Mouse (Mus musculus): Measurements from ENCODE around the gene Rwdd4a. TPM values are rescaled to one million over a fixed set of nuclear protein-coding genes. Genes with fewer than 3 reads are reported as not detected.

Gene Rwdd4a
- 10 to 100 TPM; 43.6 to 49.3 TPM for total RNA-seq (2021)
- long read RNA-seq, experiment 1, partial matches to known transcripts, result 0 of 23 reads
- long read RNA-seq, experiment 1, other reads (novel, unspliced or antisense), result 22 of 23 reads
- long read RNA-seq, experiment 2, partial matches to known transcripts, result 5 of 43 reads
- long read RNA-seq, experiment 2, other reads (novel, unspliced or antisense), result 34 of 43 reads

DNA sequence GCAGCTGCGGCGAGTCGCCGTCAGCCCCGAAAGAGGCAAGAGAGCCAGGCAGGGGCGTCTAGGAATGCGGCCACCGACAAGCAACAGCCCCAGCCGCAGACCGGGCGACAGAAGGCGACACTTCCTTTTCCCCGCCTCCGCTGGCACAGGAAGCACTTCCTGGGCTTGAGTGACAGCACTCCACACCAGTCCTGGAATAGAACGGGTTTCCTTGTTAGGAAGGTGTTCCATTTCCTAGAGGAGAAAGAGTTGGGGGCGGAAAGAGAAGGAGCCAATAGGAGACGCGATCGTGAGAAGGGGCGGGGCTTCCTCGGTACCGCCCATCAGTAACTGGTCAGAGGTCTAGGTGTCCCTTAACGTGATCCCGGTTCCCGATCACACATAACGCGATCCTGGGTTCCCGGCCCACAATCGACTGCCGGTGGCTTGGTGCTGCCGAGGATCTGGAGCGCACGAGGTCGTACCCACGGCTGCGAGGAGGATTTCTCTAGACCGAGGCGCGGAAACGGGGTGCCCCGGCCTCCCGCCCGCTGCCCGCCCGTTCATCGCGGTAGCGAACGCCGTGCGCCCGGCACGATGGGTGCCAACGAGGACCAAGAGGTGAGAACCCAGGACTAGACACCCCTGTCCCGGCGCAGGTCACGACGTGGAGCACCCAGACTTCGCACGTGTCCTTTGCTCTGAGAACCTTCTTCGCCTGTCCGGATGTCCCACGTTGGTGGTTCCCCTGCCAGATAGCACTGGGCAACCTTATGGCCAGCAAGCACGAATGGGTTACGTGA lies at the start of gene Rwdd4a, which contains the start of gene Trappc11:
Gene Rwdd4a (plus strand): TSS at position 321 of the 782 bp plus-strand sequence.
Gene Trappc11 (minus strand): TSS at position 127 of the 782 bp plus-strand sequence.
- peak; percentile 78 to 82 for DNase-seq (ENCODE audit: low spot score in 2 of 2)

DNA sequence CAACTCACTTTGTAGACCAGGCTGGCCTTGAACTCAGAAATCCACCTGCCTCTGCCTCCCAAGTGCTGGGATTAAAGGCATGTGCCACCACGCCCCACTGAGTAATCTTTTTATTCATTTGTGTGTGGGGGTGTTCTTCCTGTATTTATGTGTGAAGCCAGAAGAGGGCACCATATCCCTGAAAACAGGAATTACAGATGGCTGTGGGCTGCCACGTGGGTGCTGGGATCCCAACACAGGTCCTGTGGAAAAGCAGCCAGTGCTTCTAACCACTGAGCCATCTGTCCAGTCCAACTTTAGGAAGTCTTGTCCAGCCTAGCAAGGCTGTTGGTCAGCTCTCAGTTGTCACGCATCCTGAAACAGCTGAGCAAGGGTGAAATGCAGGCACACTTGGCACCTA lies 46.2 kb upstream of the Rwdd4a start:
- DNase-seq (ENCODE audit: low spot score in 2 of 2), result no peak

DNA sequence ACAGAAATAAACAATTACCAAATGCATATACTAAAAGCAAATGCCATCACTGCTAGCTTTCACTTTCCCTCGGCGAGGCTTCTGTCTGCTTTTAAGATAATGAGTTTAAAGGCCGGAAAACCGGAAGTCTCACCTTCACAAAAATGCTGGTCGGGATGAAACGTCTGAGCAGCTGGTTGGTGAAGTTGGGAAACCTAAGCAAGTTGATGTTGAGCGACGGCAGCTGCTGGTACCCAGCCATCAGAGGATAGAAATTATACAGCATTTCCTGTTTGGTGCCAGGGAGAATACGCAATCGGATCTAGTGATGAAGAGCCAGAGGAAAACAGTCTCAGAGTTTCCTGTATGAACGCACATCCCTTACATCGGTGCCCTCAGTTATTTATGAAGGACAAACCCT lies 40.4 kb upstream of the Rwdd4a start:
- no peak for DNase-seq (ENCODE audit: low spot score in 2 of 2)

DNA sequence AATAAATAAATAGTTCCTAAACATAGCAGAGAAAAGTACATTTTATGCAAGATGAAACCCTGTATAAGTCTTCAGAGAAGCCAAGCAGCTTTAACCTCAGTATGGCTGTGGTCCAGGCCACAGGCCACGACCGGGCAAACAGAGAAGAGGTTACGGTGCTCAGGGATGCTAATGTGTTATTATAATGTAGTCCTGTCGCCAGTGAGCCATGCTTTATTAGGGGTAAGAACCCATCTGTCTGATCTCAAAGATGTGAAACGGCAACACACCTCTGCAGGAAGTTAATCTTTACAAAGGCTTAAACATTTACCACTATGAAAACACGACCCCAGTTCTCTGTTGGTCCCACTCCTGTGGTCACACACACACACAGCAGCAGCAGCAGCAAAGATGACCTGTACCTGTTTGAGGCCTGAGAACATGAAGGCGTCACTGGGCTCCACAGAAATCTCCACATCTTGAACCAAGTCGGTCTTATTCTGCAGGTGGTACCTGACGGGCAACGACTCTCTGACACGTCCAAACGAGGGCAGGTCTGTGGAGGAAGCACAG lies 38.8 kb upstream of the Rwdd4a start:
- no peak for DNase-seq (ENCODE audit: low spot score in 2 of 2)

DNA sequence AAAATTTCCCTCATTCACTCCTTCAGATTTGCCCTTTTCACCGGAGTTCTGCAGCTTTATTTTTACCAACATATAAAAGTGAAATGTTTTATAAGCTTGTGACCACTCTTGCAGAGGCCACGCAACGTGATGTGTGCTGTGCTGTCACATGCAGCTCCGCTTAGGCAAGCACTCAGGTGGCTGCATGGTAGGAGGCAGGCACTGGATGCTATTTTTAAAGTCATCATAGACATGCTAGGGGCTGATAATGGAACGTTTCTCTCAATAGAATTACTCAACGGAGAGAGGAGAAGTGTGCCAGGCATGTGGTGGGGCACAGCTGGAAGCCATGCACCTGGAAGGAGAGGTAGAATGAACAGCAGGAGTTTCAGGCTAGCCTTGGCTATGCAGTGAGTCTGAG lies 38.0 kb upstream of the Rwdd4a start:
- DNase-seq (ENCODE audit: low spot score in 2 of 2), result no peak

DNA sequence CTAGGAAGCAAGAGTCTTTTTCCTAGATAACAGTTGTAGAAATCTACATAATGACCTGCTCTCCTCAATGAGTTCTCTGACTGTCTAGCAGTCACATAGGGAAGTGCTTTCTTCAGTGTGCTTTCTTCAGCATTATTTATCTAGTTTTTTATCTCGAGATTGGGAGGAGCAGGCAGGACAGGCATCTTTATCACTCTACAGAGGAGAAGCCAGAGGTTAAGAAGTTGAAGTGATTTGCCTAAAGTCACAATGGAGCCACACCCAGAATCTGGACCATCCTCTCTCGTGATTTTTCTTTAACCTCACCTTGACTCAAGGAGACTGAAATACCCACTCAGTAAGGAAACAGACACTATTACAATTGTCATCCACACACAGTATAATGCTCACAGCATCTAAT lies 31.5 kb upstream of the Rwdd4a start:
- DNase-seq (ENCODE audit: low spot score in 2 of 2), result no peak

DNA sequence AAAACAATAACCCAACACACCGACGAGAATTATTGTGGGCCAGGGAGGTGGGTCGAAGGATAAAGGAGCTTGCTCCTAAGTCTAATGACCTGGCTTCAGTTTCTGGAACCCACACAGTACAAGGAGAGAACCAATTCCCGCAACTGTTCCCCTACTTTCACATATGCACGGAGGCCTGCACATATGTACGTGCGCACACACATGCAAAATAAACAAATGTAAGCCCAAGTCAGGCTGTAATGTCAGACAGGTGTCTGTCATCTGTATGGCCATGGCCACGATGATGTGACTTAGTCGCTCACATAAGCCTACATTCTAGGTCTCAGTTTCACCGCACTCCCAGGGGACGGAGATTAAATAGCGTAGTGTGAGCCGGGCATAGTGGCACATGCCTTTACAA lies 30.9 kb upstream of the Rwdd4a start:
- no peak for DNase-seq (ENCODE audit: low spot score in 2 of 2)

DNA sequence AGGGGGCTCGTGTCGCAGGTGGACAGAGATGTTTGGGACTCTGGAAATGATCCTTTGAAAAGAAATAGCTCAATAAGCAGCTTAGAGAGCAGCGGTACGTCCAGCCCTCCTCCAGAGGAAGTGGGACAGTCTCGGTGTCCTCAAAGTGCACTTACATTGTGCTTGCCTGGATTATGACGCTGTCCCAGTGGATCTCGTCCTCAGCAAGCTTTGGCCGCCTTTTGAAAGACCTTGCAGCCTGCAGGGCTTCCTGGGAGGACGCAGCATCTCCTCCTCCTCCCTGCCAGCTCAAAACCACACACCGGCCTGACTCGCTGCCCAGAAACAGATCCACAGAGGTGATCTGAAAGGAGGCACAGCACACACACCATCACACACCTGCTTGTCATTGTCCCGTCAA lies 28.0 kb upstream of the Rwdd4a start:
- DNase-seq (ENCODE audit: low spot score in 2 of 2), result no peak

DNA sequence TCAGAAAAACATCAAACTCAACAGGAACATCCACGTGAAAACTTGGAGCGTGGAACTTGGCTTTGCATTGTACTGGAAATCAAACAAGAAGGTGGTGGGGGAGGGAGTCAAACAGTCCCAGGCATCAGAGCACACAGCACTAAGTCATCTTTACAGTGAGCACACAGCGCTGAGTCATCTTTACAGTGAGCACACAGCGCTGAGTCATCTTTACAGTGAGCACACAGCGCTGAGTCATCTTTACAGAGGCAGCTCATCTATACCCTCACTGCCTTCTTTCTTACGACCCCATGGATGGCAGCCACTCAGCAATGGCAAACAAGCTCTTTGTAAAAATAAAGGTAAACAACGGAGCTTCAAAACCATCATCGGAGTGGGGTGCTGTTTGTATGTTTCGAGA lies 22.5 kb upstream of the Rwdd4a start:
- DNase-seq (ENCODE audit: low spot score in 2 of 2), result no peak

DNA sequence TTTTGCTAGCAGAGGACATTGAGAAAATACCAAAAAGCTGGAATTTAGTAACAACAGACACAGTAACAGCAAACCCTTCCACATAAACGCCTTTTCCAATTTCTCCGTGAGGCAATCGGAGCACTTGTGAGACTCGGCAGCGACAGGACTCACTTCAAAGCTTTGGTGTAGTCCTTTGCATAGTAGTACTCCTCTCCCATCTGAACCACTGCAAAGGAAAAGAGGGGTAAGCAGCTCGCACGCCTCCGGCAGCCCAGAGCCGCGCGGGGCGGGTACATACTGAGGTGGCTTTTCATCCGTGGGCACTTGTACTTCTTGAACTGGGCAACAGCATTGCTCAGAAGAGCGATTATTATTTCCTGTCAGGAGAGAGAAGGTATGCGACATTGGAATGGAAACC lies 19.9 kb upstream of the Rwdd4a start:
- no peak for DNase-seq (ENCODE audit: low spot score in 2 of 2)

DNA sequence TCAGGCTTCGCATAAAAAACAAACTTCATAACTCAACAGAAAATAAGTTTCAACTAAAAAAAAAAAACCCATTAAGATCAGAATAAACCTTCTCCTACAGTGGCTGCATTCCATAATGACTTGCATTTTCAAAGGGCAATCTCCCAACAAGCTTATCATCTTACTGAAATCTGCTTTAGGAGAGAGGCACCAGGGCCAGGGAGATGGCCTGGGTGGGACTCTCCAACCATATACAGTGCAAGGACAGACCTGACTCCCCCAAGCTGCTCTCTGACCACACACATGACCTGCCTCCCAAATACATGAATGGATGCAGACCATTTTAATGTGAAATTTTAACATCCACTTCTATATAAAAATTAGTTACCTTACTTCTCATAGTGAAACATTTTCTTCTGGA lies 5.4 kb upstream of the Rwdd4a start:
- DNase-seq (ENCODE audit: low spot score in 2 of 2), result no peak

DNA sequence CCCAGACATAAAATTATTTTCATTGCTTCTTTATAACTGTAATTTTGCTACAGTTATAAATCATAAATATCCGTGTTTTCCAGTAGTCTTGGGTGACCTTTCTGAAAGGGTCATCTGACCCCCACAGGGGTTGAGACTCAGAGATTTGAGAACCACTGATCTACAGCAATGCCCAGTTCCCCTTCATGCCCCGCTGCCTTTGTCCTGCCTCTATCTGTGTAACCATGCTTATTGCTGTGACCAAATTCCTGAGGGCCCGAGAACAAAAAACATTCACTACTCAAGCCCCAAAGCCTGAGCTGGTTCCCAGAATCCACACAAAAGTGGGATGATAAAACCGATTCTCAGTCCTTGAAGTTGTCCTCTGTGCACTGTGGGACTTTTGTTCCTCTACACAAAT lies 4.9 kb downstream of the Rwdd4a start:
- no peak for DNase-seq (ENCODE audit: low spot score in 2 of 2)

DNA sequence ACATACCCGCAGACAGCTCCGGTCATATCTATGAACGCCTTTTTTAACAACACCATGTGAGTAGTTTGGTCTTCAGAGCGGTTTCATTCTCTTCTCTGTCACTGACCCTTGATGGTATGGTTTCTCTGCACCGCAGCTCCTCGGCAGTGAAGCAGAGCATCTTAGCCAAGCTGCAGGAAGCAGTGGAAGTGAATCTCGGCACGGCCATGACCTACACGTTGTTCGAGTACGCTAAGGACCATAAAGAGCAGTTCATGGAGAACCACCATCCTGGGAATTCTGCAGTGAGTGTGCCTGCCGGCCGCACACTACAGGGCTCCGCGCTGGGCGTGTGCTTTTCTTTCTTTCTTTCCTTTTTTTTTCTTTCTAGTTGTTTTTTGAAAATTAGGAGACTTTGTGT lies 9.3 kb downstream of the Rwdd4a start:
- no peak for DNase-seq (ENCODE audit: low spot score in 2 of 2)

DNA sequence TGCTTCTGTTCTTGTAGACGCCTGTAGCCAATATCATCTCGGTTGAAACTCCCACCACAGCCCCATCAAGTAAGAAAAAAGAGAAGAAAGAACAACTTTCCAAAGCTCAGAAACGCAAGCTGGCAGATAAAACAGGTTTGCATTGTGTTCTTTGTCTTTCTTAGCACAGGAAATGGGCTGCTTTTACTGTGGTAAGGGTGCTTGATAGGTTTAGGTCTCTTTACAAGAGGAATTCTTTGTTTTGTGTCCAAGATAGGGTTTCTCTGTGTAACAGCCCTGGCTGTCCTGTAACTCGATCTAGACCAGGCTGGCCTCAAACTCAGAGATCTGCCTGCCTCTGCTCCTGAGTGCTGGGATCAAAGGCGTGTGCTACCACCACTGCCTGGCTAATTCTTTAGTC lies 10.6 kb downstream of the Rwdd4a start:
- DNase-seq (ENCODE audit: low spot score in 2 of 2), result no peak

DNA sequence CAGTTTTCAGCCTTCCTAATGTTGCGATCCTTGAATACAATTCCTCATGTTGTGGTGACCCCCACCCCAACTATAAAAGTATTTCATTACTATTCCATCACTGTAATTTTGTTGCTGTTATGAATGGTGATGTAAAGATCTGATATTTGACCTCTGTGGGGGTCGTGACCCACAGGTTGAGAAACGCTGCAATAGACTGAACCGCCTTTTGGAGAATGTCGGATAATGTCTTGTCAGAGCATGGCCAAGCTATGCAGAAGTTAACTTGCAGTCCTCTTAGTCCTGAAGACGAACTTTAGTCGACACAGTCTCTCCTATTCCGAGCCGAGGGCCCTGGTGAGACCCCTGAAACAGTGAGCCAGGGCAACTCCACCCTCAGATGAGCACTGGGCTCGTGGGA lies 13.6 kb downstream of the Rwdd4a start:
- DNase-seq (ENCODE audit: low spot score in 2 of 2), result no peak

DNA sequence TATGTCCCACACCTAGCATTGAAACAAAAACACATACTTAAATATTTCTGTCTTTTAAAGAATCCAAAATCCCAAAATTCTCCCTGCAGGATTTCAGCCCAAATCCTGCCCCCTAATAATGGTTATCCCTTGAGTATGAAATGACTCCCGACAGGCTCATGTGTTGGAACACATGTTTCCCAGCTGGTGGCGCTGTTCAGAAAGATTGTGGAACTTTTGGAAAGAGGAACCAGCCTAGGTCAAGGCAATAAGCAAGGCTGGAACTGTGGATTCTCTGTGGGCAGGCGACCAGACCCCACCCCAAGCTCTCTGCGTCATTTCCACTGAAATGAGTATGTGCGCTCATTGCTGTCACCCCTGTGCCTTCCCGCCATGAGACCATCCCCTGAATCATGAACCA lies 20.1 kb downstream of the Rwdd4a start:
- no peak for DNase-seq (ENCODE audit: low spot score in 2 of 2)

DNA sequence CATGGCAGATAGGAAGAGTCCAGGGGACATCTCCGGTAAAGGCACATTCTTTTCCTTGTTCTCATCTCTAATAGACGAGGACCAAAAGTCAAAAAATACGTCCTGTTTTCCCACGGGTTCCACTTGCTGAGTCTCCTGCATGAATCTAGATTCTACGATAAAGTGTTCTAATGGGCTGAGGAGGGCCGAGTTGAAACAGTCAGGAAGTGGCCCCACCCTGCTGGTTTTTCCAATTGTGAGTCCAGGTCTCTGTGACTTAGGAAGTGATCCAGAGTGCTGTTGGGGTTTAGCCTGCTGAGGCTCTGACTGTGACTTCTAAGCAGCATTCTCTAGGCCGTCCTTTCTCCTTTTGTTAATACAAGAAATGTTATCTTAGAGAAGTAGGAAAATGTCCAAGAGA lies 23.0 kb downstream of the Rwdd4a start:
- DNase-seq (ENCODE audit: low spot score in 2 of 2), result no peak

DNA sequence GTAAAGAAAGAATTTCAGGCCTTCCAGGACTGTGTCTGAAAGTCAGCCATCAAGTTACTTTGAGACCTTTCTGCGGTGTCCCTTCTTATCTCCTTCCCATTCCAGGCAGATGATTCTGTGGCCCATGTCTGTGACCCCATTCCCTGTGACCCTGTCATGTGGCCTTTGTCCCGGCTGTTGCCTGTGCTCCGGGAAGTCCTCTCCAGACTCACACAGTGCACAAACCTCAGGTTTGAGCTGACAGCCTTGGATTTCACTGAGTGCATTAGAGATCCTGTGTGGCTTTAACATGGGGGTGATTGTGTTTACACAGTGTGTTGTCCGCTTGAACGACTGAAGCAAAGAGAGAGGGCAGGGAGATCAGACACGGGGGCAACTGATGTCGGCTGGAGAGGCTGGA lies 24.8 kb downstream of the Rwdd4a start:
- no peak for DNase-seq (ENCODE audit: low spot score in 2 of 2)

DNA sequence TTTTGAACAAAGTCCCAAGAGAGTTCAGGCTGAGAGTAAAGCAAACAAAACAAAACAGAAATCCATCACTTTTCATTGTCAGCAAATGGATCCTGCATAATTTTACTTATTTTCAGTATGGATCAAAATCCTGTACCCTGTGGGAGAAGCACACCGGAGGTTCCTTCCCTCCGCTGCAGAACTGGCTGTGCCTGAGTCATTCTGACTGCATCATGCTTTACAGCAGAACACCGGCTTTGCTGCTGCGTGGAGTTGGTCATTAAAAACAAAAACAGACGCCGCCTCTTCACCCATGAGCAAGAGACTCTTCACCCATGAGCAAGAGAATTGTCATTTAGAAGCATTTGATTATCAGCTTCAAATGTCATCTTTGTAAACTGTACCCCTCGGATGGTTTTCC lies 27.3 kb downstream of the Rwdd4a start:
- no peak for DNase-seq (ENCODE audit: low spot score in 2 of 2)

DNA sequence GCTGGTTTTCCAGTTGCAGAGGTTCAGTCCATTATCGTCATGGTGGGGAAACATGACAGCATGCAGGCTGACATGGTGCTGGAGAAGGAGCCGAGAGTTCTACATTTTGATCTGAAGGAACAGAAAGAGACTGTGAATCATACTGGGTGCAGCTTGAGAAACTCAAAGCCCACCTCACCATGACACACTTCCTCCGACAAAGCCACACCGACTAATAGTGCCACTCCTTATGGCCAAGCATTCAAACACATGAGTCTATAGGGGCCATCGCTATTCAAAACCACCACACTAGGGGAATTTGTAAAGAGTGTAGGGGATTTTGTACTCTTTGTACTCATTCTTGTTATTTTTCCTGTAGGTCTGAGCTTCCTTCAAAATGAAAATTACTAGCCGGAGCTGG lies 33.1 kb downstream of the Rwdd4a start:
- no peak for DNase-seq (ENCODE audit: low spot score in 2 of 2)

DNA sequence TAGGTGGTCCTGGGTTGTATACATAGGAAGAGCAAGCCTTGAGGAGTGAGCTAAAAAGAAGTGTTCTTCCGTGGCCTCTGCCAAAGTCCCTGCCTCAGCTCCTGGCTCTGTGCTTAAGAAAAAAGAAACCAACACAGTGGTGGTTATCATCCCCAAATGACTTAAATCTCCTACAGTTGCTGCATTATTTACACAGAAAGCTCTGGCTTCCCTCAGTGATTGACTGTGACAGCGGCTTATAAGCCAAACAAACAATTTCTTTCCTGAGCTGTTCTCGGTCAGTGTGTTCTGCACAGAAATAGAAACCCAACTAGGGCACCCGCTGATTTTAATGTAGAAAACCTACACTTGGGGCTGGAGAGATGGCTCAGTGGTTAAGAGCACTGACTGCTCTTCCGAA lies 34.6 kb downstream of the Rwdd4a start:
- no peak for DNase-seq (ENCODE audit: low spot score in 2 of 2)

DNA sequence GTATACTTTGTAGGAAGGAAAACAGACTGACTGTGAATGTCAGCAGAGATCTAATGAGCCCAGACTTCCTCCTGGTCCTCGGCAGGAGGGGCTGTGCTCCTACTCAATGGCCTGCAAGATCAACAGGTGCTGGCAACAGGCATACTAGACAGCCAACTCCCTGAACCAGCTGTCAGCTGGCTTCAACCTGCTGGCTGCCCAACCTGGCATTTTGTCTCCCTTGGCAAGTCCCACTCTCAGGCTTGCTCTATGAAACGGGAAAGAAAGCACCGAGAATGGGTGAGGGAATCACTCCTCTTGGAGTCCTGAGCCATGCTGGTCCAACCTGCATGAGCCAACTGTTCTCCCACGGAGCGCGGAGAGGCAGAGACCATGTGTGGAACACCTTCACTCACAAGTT lies 36.7 kb downstream of the Rwdd4a start:
- no peak for DNase-seq (ENCODE audit: low spot score in 2 of 2)

DNA sequence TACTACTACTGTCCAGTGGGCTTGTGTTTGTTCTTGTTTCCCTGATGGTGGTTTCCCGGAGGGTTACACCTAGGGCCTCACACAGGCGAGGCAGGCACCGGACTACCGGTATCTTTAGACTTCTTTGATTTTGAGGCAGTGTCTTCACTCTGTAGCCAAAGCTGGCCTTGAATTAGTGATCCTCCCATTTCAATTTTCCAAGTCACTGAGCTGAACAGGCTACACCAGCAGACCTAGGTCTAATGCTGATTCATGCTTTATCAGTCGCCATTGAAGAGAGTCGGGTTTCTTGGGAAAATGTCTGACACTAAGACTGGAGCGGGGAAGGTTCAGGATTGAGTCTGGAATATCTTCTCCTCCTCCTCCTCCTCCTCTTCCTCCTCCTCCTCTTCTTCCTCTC lies 40.0 kb downstream of the Rwdd4a start:
- no peak for DNase-seq (ENCODE audit: low spot score in 2 of 2)

Data from adrenal gland, postnatal 4 days (tissue).